ENCODE assay signal across 8 mouse cellular contexts in the genomic region with DNA sequence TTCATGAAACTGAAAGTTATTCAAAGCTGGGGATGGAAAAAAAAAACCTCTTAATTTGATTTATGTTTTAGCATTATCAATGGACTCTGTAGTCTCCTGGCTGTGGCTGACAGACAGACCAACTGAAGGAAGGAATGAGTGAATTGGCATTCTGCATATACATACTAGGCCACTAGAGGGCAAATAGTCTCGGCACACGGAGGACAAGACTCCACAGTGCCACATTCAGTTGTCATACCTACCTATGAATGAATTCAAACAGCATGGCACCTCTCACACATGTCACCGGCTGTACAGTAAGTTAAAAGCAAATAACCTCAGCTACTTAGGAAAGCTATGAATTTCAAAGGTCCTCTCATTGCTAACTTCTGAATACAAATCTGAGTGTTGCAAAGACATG.
A peak's percentile ranks its signal among the peaks of the same experiment; 100 is the strongest.
DNase-seq lines count a peak whose midpoint lies in the region; ATAC-seq lines count a peak whose summit lies in the region.

No protein-coding gene starts in this region.

- no peak overlapping the region for H3K4me3 ChIP-seq in heart, embryonic 10.5 days

- H3K27me3 ChIP-seq in heart, embryonic 10.5 days (ENCODE audit: insufficient read depth, poor library complexity, severe bottlenecking), result no peaks in the 10 kb centered on the region

- no peak for ATAC-seq in megakaryocyte, adult 5-6 weeks (ENCODE audit: poor library complexity, severe bottlenecking)

- H3K4me1 ChIP-seq in heart, embryonic 10.5 days, result no peaks in the 10 kb centered on the region

- DNase-seq in heart, postnatal 4 days, result peak; percentile 6
- no peak for DNase-seq in heart, embryonic 10.5 days (ENCODE audit: low spot score)
- DNase-seq in thymus, postnatal 0 days (ENCODE audit: low spot score), result peak; percentile 23
- no peak for DNase-seq in thymus, adult 18-20 months
- DNase-seq in embryo, embryonic 10 days (ENCODE audit: low spot score), result peak; percentile 75
- DNase-seq in lung, postnatal 10 days, result peak; percentile 25
- DNase-seq in spleen, postnatal 4 days (ENCODE audit: low spot score in 2 of 2), result no peak

- WGBS in heart, embryonic 10.5 days, result 35% methylated on average over 3 of the region's 3 CpGs

- no peak overlapping the region for H3K27ac ChIP-seq in heart, embryonic 10.5 days

- no peaks in the 10 kb centered on the region for H3K36me3 ChIP-seq in heart, embryonic 10.5 days

- H3K9me3 ChIP-seq in heart, embryonic 10.5 days, result no peaks in the 10 kb centered on the region

Comparison
In these comparisons a context has a peak if more than half of its experiments do, and no peak if none do; other contexts are left out.
1. DNase-seq: peak in heart, postnatal 4 days (single experiment), thymus, postnatal 0 days (single experiment), embryo, embryonic 10 days (single experiment) and lung, postnatal 10 days (single experiment); none in heart, embryonic 10.5 days (single experiment), thymus, adult 18-20 months (0 of 2) and spleen, postnatal 4 days (0 of 2).